Mouse (Mus musculus) c-Kit-positive CD71-negative TER-119-negative erythroid progenitor cells, embryonic 14.5 days (primary cell): ENCODE measurements around the gene Stox1.
"Not testable (repeated sequence)": the region's sequence is repeated elsewhere in the genome, so short reads cannot be mapped to it uniquely, and the experiment has no call there.

Experiments used
- DNase-seq: peaks from one replicate; pipeline ENCODE4 v3.0.0-alpha.2; 2013; ENCODE audit warnings: low read depth

Gene Stox1

DNA sequence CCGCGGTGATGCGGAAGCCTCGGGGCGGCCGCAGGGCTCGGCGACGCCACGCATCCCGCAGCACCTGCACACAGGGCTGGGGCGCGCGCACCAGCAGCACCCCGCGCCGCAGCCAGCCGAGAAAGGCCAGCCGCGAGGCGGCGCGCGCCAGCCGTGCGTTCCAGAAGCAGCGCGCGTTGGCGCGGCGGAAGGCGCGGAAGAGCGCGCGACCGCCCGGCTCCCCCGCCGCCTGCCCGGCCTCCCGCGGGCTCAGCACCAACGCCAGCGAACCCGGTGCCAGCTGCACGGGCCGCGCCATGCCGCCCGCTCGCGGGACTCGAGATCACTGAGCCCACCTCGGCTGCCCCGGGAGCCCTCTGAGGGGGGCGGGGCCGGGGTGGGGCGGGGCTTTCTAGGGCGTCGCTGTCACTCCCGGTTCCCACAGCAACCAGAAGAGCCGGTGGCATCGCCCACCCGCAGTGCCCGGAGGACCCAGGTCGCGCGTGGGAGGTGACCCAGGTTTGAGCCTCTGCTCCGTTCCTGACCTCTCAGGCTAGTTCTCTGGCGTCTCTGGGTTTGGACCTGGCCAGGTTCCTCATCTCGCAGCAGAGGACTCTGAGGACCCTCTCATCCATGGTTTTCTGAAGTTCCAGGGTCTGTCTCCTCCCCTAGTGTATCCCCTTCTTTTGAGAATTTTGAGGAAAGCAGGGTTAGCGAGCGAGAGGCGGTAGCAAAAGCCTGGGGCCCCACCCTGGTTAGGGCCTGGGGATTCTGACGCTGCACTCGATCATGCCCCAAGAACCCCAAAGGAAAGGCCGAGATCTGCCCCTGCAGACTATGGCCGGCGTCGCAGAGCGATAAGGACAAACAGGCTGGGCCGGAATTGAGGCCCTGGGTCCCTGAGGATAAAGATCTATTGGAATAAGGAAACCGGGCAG is at the start of gene Stox1:
Gene Stox1, minus strand, starts transcription at position 358 of the 917 bp plus-strand sequence.
- peak; percentile 29 for DNase-seq

DNA sequence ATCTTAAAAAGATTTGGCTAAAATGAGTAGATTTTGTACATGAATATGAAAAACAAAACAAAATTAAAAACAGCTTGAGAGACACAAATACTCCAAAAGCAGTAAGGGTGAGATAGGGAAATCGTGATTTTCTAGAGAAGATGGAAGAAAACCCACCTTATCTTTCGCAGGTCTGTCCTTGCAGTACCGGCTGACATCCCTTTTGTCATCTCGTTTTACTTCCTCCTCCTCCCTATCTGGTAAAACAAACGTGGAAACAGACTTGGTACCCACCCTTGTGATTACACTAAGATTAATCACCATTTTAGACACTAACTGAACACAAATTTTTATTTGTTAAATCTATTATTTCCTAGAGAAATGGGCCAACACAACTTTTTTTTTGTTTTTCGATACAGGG is 24.9 kb upstream of the Stox1 start:
- DNase-seq, result no peak

DNA sequence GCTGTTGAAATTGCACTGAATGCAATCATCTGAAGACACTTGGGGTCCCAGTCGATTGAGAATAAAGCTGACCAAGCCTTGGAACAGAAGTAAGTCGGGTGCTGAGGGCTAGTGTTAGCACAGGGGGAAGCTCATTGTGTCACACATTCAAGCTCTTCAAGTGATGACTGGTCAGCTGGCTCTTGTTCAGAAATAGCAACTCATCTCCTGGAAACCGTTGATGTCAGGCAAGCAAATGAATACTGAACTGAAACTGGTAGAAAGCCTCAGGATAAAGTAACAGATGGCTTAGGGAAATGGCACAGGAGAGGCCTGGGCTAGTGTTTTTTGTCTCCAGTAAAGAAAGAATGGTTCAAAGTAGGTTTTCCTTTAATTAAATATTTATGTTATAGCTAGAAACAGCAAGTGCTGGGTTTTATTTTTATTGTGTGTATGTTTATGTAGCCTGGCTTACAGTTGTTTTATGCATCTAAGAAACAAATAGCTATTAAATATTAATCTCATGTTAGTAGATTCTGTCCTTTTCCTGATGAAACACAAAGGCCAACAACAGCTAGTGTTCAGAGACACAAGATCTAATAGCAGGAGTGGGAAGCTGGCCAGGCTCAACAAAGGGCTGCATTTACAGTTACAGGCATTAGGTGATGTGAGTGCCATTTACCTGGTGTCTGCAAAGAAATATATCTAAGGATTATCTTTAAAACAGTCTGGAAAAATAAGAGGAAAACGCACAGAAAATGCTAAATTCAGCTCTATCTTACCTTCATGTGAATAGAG is 14.2 kb upstream of the Stox1 start:
- DNase-seq, result no peak

DNA sequence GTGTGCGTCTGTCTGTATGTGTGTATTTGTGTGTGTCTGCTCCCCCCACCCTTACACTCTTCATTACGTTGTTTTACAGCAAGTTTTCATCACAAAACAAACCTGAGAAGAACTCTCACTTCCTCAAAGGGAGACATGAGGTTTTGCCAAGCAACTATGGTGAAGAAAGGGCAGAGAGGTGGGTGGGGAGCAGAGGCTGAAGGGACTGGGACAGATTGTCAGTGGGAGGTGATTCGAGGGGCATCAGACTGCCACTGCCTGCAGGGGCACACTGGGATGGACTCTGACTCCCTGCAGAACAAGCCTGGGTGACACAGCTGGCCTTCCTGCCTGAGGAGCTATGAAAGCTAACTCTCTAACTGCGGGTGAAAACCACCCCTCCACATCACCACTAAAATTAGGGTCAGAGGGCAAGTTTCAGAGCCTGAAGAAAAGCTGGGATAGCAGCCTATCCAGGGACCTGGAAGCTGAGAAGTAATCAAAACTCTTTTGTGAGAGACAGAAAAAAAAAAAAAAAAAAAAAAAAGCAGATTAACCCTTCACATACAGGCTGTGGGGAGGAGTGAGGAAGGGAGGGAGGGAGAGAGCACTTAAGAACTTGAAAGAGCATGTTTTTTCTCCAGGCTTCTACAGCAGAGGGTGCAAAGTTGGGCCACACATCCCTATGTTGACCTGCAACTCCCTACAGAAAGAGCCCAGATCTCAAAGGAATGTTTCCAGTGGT is 11.2 kb upstream of the Stox1 start:
- DNase-seq, result no peak

DNA sequence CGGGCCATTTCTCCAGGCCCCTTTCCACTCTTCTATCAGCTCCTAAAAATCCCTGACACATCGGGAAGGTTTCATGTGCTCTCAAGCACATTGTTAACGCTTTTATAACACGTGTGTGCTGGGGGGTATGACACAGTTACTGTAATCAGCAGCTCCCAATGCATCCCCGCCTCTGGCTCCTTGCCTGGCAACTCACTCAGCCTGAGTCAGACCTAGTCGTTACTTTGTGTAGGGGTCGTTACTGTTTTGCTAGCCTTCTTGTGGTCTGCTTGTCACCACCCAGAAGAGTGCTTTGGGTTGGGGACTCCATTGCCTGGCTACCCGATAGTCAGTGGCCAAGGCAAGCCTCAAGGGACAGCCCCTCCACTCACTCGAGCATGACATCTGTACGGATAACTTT is 4.9 kb upstream of the Stox1 start:
- no peak for DNase-seq

DNA sequence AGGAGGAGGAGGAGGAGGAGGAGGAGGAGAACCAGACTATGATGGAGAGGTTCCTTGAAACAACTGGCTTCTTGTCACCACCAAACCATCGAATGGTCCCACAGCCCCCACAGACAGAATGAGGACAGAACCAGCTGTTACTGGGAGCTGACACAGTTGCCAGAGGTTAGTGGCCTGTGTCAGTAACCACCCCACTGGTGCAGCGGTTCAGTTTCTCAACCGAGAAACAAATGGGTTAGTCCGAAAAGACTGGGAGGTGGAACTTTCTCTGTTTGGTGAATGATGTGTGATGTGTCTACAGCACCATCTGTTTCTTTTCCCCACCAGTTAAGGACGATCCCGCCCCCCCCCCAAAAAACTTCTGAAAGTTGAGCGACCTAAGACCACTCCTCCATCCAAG is 992 bp downstream of the Stox1 start:
- DNase-seq, result no peak

DNA sequence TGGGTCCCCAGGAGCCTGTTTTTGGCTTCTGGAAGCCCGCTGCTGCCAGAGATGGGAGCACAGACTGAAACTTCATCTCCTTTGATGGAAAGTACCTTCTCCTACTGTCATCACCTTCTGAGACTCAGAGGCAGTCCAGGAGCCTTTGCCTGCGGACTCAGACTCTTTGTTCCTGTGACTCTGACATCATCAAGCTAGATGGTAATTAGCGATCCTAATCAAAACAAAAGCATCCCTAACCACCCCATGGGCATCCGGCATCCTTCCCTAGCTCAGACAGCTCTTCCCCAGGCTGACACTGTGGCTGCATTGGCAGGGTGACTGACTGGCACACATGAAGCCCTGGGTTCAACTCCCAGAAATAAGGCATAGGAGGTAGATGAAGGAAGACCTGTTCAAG is 3.2 kb downstream of the Stox1 start:
- no peak for DNase-seq

DNA sequence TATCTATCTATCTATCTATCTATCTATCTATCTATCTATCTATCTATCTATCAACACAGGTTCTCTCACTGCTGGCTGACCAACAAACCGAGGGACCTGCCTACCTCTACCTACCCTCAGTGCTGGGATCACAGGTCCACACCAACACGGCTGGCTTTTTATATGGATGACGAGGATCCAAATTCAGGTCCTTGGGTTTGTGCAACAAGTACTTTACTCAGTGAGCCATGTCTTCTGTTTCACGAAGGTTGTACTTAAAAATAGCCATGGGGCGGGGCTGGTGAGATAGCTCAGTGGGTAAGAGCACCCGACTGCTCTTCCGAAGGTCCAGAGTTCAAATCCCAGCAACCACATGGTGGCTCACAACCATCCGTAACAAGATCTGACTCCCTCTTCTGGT is 5.4 kb downstream of the Stox1 start:
- not testable (repeated sequence) for DNase-seq

DNA sequence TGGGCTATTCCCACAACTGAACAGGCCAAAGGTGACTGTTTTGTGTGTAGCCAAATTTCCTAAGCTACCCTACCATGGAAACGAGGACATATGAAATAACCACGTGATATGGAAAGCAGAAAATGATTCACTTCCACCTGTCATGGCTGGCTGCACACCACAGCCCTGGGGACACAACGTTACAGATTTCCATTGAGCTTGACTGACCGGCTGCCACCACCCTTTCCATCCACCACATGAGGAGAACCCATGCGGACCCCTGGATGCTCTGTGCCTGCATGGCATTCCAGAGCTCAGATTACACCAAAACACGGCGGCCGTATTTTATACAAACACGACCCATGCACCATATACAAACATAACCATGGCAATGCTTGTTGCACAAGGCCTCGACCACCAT is 12.5 kb downstream of the Stox1 start:
- DNase-seq, result no peak

DNA sequence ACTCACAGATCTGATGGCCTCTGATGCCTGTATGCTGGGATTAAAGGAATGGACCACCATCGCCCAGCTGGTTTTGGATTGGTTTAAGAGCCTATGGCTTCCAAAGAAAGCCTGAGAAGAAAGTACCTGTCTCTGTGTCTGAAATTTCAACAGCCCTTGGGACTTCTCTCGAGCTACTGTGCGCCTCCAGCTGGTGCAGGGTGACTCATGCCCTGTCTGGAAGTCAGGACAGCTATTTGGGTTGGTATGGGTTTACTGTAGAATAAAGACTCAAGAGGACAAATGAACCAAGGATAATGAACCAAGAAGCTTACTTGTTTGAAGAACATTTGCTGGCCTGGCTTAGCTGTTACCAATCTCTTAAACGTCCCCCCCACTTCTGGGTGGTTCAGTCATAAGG is 22.3 kb downstream of the Stox1 start:
- no peak for DNase-seq

DNA sequence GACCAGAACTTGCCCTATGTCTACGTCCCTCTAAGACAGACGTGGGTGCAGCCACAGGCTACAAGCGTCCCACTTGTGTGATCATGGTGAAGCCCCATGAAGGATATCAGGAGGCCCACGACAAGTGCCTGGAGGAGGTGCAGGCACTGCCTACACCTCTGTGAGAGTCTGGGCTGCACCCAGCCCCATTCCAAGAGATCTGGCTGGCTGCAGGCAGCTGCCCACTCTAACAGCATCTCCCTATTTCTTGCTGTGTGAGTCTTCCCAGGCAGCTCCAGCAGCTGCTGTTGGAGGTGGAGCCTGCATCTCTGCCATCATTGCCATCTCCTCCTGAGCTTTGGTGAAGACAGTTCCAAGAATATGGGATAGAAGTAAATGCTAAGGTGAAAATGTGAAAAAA is 23.5 kb downstream of the Stox1 start:
- DNase-seq, result no peak

DNA sequence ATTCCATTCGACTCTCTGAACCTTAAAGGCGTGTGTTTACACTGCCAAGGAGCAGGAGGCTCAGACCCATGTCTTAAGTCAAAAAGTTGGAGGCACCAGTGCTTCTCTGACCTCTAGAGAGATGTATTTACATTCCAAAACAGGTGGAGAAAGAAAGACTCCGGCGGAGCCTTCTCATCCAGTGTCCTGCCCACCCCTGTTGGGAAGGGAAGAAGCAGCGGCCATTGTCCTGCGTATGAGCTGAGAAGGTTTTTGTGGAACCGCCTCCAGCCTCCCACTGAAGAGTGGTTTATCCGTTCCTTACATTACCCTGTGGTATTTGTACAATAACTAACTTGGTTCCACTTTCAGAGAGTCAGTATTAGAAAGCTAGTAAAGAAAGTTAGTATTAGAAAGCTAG is 33.2 kb downstream of the Stox1 start:
- DNase-seq, result no peak

DNA sequence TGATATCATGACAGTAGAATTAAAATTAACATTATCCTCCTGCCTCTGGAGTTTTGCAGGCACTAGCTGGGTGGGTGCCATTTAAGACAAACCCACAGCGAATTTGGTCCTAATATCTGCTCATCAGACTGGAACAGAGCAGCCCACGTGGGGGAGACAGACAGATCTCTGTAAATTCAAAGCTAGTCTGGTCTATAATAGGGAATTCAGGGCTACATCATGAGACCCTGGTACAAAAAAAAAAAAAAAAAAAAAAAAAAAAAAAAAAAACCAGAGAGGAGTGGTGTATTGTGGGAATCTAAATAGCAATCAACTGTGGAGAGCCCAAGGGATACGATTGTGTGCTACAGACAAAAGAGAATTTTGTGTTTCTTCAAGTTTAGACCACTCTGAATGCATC is 33.7 kb downstream of the Stox1 start:
- no peak for DNase-seq

DNA sequence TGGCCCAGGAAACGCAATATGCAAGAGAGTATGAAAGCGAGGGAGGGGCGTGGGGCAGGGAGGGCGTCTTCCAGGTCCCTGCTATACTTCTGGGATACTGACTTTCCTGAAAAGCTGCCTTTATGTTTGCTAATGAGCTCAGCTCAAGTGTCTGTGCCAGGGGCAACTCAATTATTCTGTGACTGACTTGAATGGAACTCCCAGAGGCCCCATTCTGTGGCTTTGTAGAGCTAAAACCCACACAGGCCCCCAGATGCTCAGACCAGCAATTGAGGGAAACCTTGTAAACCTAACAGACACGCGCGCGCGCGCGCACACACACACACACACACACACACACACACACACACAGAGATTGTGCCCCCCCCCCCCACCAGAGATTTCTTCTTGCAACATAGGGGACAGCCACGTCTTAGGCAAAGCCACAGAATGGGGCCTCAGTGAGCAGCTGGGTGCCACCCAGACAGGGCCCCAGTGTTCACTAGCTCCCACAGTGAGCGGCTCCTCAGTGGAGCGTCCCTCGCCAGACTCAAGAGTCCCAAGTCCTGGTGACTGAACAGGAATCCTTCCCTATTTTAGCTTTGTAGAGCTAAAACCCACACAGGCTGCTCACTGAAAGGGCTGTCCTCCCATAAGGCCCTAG is 38.8 kb downstream of the Stox1 start:
- DNase-seq, result no peak

DNA sequence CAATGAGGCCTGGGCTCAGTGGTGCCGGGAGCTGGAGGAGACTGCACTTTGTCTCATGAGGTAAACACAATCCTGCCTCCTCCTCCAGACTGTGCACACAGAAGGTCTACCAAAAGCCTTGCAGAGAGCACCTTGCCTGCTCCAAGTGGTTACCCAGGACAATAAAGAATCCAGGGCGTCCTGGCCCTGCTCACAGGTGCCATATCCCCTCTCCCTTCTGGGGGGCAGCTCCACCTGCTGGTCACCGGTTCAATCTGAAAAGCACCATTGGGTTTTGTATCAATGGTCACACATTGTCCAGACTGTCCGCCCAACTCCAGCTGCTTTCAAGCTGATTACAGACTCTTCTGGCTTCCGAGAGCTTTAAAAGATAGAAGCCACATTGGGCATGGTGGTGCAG is 42.9 kb downstream of the Stox1 start:
- no peak for DNase-seq

DNA sequence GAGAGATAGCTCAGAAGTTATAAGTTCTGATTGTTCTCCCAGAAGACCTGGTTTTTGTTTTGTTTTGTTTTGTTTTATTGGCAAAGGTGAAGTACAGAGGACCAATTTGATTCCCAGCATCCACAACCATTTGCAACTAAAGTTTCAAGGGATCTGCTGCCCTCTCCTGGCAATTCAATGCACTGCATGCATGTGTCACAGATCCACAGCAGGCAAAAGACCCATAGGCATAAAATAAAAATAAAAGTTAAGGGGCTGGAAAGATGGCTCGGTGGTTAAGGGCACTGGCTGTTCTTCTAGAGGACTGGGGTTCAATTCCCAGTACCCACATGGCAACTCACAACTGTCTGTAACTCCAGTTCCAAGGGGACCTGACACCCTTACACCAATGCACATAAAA is 46.1 kb downstream of the Stox1 start:
- no peak for DNase-seq

DNA sequence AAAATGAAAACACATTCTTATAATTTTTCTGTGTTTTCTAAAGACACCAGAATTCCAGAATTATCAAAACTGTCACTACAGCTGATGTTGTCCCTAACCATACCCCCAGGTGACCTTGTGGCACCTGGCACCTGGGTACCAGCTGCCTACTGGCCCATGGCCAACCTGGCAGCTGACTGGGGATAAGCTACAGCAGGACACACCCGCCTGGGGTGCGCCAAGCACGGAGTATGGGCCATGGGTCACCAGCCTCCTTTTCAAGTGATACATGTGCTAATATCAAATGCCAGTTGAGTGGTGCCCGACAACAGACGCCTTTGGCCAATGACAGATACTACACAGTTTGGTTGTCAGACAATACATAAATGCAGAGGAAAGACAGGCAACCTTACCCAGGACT is 48.6 kb downstream of the Stox1 start:
- no peak for DNase-seq

DNA sequence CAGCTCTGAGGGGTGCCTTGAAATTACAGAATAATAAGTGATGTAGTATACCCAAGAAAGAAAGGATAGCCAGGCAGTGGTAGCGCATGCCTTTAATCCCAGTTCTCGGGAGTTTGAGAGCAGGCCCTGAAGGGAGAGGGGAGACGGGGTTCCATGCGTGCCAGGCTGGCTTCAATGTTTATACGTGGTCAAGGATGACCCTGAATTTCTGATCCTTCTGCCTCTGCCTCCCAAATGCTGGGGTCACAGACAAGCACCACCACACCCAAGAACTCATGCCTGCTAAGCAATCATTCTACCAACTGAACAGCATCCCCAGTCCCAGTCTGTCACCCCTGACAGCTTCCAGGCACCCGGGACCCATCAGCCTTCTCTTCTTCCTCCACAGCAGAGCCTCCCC is 49.7 kb downstream of the Stox1 start:
- DNase-seq, result no peak

DNA sequence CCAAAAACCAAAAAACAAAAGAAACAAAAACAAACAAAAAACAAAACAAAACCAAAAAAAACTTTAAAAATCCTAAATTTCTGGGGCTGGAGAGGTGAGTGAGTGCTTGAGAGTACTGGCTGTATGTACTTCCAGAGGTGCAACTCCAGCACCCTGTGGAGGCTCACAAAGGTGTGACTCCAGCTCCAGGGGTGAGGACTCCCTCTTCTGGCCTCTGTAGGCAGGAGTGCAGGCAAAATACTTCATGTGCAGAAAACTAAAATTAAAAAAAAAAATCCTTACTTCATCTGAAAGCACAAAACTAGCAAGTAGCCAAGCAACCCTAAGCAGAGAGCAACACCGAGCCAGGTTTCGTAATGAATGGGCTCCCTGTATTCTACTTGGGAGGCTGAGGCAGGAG is 53.6 kb downstream of the Stox1 start:
- no peak for DNase-seq

DNA sequence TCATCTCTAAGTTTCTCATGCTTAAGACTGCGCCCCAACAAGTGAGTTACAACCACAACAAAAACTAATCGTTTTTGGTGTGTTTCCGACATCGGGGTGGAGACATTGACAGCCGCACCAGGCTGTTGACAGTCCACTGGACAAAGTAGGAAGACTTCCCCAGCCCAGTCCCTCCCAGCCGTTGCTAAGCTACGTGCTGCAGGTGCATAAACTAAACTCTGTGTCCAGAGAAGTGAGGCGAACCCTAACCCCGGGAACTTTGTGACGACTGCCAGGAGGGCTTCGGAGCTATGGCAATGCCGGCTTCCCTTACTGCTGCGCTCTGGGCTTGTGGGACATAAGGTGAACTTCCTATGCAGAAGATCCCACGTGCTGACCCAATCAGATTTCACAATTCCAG is 56.7 kb downstream of the Stox1 start:
- DNase-seq, result no peak

DNA sequence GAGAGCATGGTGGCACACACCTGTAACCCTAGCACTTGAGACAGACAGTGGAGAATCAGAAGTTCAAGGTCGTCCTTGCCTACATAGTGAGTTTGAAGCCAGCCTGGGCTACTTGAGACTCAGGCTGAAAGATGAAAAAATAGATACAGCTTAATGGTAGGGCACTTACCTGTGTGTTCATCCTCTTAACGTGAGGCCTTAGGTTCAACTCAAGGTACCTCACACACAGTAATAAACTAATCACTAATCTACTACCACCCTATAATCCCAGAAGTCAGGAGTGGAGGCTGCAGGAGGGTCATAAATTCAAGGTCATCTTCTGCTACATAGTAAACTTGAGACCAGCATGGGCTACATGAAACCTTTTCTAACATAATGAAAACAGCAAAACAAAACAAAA is 57.5 kb downstream of the Stox1 start:
- no peak for DNase-seq

DNA sequence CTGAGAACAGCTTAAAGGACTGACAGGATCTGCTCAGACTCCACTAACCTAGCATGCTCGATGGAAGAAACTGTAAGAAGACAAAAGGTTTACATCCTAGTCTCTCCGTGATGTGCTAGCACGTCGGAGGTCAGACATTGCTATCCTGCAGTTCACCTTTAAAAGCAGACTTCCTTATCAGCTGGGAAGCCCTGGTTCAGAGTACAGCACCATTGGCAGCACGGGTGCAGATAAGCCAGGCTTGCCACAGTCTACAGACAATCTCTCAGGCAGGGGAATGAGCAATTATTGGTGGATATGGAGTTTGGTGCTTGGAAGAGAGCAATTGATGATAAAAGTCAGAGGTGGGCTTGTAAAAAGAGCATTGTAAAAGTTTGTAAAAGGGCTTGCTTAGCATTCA is 57.9 kb downstream of the Stox1 start:
- DNase-seq, result no peak
